Mouse (Mus musculus) lung, postnatal 0 days (tissue): Measurements from ENCODE around the gene Dram1.

ENCODE experiments used
- CTCF ChIP-seq: IDR thresholded peaks from 2 replicates; pipeline ENCODE4 v1.5.1; 2016; ENCODE audit warnings: antibody characterized with exemption, mild to moderate bottlenecking
- EP300 ChIP-seq: IDR thresholded peaks from 2 replicates; pipeline ENCODE4 v1.6.1; 2016; ENCODE audit warnings: antibody characterized with exemption, mild to moderate bottlenecking, control low read depth

GRCm38 (mm10) chr10:88379013-88379885, at the start of gene Dram1, which contains the start of gene Gnptab:
- TF ChIP-seq CTCF (peak; percentile 87), EP300 (no peak)
